Mouse (Mus musculus): ENCODE data around the gene Gps2.

DNA sequence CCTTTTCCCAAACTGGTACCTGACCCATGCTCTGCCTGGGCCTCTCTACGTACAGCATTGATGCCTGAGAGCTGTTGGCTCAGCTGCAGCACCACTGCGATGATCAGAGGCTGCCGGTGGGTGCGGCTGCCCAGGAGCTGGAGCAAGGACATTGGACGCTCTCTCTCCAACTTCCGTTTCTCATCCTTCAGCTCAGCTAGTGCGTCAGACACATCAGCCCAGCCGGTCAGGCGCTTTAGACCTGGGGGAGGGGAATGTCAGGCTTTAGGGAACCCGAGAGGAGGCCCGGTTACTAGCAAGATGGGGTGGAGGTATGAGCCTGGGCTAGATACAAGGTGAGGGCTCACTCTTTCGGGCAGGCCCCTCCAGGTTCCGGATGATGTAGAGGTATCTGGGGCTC lies 31.5 kb downstream of the Gps2 start:
- TF ChIP-seq CTCF (IDR thresholded peaks at IDR 0.05; ENCODE audit: low read depth) (no peak), EP300 (IDR thresholded peaks at IDR 0.05; ENCODE audit: low read depth) (no peak)
